In the genomic region with DNA sequence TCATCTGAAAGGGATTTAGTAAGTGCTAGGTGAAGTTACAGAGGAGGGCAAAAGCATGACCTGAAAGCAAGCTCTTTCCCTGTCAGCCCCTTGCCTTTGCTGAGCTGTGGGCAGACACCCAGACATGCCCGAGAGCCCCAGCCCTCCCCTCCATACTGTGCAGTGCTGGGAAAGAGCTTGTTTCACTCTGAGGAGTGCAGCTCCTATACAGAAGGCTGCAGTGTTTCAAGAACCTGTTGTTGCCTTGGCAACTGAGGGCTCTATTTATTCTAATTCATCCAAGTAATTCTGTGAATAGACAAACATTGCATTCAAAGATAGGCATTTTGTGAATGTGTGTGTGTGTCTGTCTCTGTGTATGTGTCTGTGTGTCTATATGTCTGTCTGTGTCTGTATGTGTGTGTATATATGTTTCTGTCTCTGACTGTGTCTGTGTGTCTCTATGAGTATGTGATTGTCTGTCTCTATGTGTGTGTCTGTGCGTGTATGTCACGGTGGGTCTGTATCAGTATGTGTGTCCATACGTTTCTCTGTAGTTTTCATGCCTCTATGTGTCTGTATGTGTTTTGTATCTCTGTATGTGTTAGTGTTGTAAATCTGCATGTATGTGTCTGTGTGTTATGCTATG, we compare ENCODE assay signal across 11 mouse cellular contexts. TPM values are rescaled to one million over a fixed set of nuclear protein-coding genes. Genes with fewer than 3 reads are reported as not detected.
DNase-seq lines count a peak whose midpoint lies in the region; ATAC-seq and TF ChIP-seq lines count a peak whose summit lies in the region.
"Had no signal": no experiment of that assay in that cellular context is flagged by ENCODE, and none has a peak within 500 bp of the region (broad histone marks: within the 10 kb centered on the region; RNA-seq: fewer than 3 reads in every experiment).

No protein-coding gene starts in this region.

- peak; percentile 23 to 46 for DNase-seq in layer of hippocampus, postnatal 10 days (ENCODE audit: low spot score in 2 of 2)
- DNase-seq in layer of hippocampus, adult 9-10 months (ENCODE audit: low spot score), result no peak
- DNase-seq in R1 (ENCODE audit: low read depth, low spot score), result peak; percentile 49
- DNase-seq in mesoderm, embryonic 11.5 days (ENCODE audit: low read depth, low spot score), result peak; percentile 65
- DNase-seq in cerebellum, adult 2 months, result no peak
- DNase-seq in thymus, postnatal 25 days, result no peak
- DNase-seq in spleen, postnatal 4 days (ENCODE audit: low spot score in 2 of 2), result no peak
- DNase-seq: cerebellum, adult 8-10 months had no signal

- H3K36me3 ChIP-seq in forebrain, embryonic 12.5 days (replicated peaks), result no peaks in the 10 kb centered on the region

- no peak overlapping the region for H3K4me3 ChIP-seq in forebrain, embryonic 12.5 days (replicated peaks)
- no peak overlapping the region for H3K4me3 ChIP-seq in cerebellum, adult 2 months (replicated peaks; ENCODE audit: insufficient read depth, low read depth, low read length)

- no peak overlapping the region for H3K9ac ChIP-seq in forebrain, embryonic 12.5 days

- no peak for TF ChIP-seq POLR2A in cerebellum, adult 2 months (IDR thresholded peaks at IDR 0.05; ENCODE audit: borderline replicate concordance, insufficient read depth, low read length)

- H3K9me3 ChIP-seq in forebrain, embryonic 12.5 days, result no peaks in the 10 kb centered on the region

- H3K4me1 ChIP-seq in forebrain, embryonic 12.5 days, result peaks cover 12% of the 10 kb centered on the region
- H3K4me1 ChIP-seq in cerebellum, adult 2 months (ENCODE audit: control insufficient read depth, insufficient read depth, low read length), result no peaks in the 10 kb centered on the region; the same call in 1 of the 2 replicates

- no peak for TF ChIP-seq CTCF in cerebellum, adult 2 months (IDR thresholded peaks at IDR 0.05; ENCODE audit: borderline replicate concordance, insufficient read depth, low read depth, low read length)

- H3K27me3 ChIP-seq in forebrain, embryonic 12.5 days, result no peaks in the 10 kb centered on the region
- H3K27me3 ChIP-seq in cerebellum, adult 2 months (ENCODE audit: control insufficient read depth, insufficient read depth, low read length), result no peaks in the 10 kb centered on the region

- H3K27ac ChIP-seq in forebrain, embryonic 12.5 days, result peak overlapping the region; percentile 59
- no peak overlapping the region for H3K27ac ChIP-seq in cerebellum, adult 2 months (ENCODE audit: insufficient read depth, low read length)

- peak; percentile 97 for ATAC-seq in forebrain, embryonic 12.5 days (ENCODE audit: low FRiP score)
- ATAC-seq: activated CD4-positive, CD25-positive, alpha-beta regulatory T cell, adult 4 months; CD4-positive, CD25-positive, alpha-beta regulatory T cell, adult 4 months had no signal

- WGBS in forebrain, embryonic 12.5 days, result 25% methylated on average over 4 of the region's 4 CpGs
- 45% methylated on average over 4 of the region's 4 CpGs for WGBS in cerebellum, adult 2 months

- H3K4me2 ChIP-seq in forebrain, embryonic 12.5 days, result 0 out of 2 replicates have a peak overlapping the region, but pooled peaks have one; percentile 8

RNA-seq across cellular contexts. Expression of a gene that starts 45.4 kb away (rescaled TPM):
- 10 to 100 TPM; 34.7 to 42.6 TPM for total RNA-seq in layer of hippocampus, postnatal 10 days (2021)
- 54.6 and 56.6 TPM in 2 replicates for polyA plus RNA-seq in forebrain, embryonic 12.5 days (2016; fragmentation: Nextera tagmentation; extraction: Ambion mirVana)
- 23.7 and 29.5 TPM in 2 replicates for polyA plus RNA-seq in cerebellum, adult 2 months (2012; rRNA removed)

Comparison
In these comparisons a context has a peak if more than half of its experiments do, and no peak if none do; other contexts are left out.
1. DNase-seq: peak in layer of hippocampus, postnatal 10 days (2 of 2), R1 (single experiment) and mesoderm, embryonic 11.5 days (single experiment); none in layer of hippocampus, adult 9-10 months (single experiment), cerebellum, adult 2 months (0 of 2), thymus, postnatal 25 days (single experiment) and spleen, postnatal 4 days (0 of 2).